Mouse (Mus musculus) CH12.LX (cell line): ENCODE measurements around the gene Map4k4.

Source experiments
- CTCF ChIP-seq, 2 experiments: IDR thresholded peaks in 1 of 2; conservative IDR thresholded peaks in 1 of 2; 2 replicates each; pipeline ENCODE4 v1.5.1; 2011 to 2012; ENCODE audit warnings: low read depth in 2 of 2, low read length in 2 of 2, improper control_type of control experiment in 1 of 2, inconsistent platforms in 1 of 2, mild to moderate bottlenecking in 1 of 2, moderate library complexity in 1 of 2
- E2F4 ChIP-seq: IDR thresholded peaks from 2 replicates; pipeline ENCODE4 v1.6.1; 2011; ENCODE audit warnings: low read depth, low read length, improper control_type of control experiment; ENCODE audit not compliant: insufficient replicate concordance
- ELF1 ChIP-seq: IDR thresholded peaks from 2 replicates; pipeline ENCODE4 v1.6.1; 2014; ENCODE audit warnings: low read depth, mild to moderate bottlenecking, inconsistent platforms, low read length, improper control_type of control experiment
- EP300 ChIP-seq: IDR thresholded peaks from 2 replicates; pipeline ENCODE4 v1.6.1; 2011; ENCODE audit warnings: low read length, improper control_type of control experiment
- SMC3 ChIP-seq: IDR thresholded peaks from 2 replicates; pipeline ENCODE4 v1.6.1; 2011; ENCODE audit warnings: low read depth, low read length, improper control_type of control experiment
- ZC3H11A ChIP-seq: IDR thresholded peaks from 2 replicates; pipeline ENCODE4 v1.6.1; 2012; ENCODE audit warnings: low read depth, mild to moderate bottlenecking, inconsistent platforms, low read length, improper control_type of control experiment
- ZMIZ1 ChIP-seq: IDR thresholded peaks from 2 replicates; pipeline ENCODE4 v1.6.1; 2012; ENCODE audit warnings: low read depth, mild to moderate bottlenecking, inconsistent platforms, low read length, improper control_type of control experiment

GRCm38 (mm10) chr1:39935616-39936015 lies 34.9 kb downstream of the Map4k4 start:
- no peak for TF ChIP-seq ELF1
- TF ChIP-seq CTCF (conservative IDR thresholded peaks at IDR 0.05 in 1 of 2, IDR thresholded peaks at IDR 0.05 in 1 of 2; ENCODE audit: low read depth in 2 of 2, low read length in 2 of 2): no peak
- TF ChIP-seq E2F4: no peak
- no peak for TF ChIP-seq EP300
- TF ChIP-seq ZC3H11A: no peak
- no peak for TF ChIP-seq SMC3
- no peak for TF ChIP-seq ZMIZ1
